Mouse (Mus musculus): ENCODE measurements around the gene Fuk. TPM values are rescaled to one million over a fixed set of nuclear protein-coding genes. Genes with fewer than 3 reads are reported as not detected.
"Not testable (repeated sequence)": the region's sequence is repeated elsewhere in the genome, so short reads cannot be mapped to it uniquely, and the experiment has no call there.

Fuk gene
- total RNA-seq, 2 experiments from 2014 or later: 17.2 to 21.7 TPM

- DNase-seq (ENCODE audit: low spot score in 2 of 2): peak; percentile 71 to 82
- intact Hi-C loops (cut with DNase I): no loop called here
Observed at GRCm38 (mm10) chr8:110920032-110920772, 17.9 kb upstream of the Fuk start.

DNA sequence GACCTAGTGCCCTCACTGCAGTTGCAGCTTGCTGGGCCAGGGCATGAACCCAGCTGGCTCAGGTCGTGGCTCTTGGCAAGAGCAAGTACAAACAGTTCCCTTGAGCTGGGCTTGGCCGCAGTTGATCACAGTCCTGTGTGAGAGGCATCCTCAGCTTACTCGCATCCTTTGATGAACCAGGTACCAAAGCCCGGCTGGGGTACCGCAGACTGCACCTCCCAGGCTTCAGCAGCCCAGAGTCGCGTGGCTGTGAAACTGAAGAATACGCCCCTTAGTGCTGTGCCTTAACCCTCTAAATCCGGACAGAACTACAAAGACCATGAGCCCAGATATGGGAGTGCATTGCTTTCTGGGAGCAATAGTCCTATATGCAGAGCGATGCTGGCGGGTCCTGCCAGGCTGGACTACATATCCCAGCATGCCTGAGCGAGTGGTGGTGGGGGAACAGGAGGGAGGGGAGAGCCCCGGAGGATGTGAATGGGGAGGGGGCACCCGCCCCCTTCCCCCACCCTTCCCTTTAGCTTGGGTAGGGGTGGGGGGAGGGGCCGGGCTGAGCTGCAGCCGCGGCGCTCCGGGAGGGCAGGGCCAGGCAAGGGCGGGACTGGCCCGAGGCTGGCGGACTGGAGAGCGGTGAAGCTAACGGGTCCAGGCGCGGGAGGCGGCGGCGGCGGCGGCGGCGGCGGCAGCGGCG, 17.2 kb upstream of the Fuk start, which contains the start of gene St3gal2:
TSS of gene St3gal2 (plus strand) at position 582 of the 691 bp plus-strand sequence.
- peak; percentile 88 to 90 for DNase-seq (ENCODE audit: low spot score in 2 of 2)
- intact Hi-C loops (cut with DNase I): loop anchor here (2.0 kb wide), 1 partner anchor 51 kb away; no protein-coding TSS in a partner anchor

DNA sequence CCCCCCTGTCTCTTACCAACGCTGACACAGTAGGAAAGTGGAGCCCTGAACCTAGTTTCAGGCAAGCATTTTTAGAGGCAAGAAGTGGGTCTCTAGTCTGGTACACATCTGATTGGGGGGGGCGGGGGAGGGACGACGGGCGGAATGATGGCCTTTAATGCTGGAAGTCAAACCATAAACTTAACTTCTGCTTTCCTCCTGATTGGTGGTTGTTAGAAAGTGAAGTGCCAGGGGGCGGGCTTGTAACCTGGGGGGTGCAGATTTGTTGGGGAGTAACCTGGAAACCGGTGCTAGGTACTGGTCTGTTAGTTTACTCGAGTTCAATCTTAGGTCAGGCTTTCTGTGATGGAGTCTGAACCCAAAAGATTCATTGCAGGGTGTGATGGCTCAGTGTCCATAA, 16.2 kb upstream of the Fuk start:
- intact Hi-C loops (cut with DNase I): loop anchor here (2.0 kb wide), 1 partner anchor 52 kb away; no protein-coding TSS in a partner anchor
- no peak for DNase-seq (ENCODE audit: low spot score in 2 of 2)

GRCm38 (mm10) chr8:110918027-110918426, 15.7 kb upstream of the Fuk start:
- no peak for DNase-seq (ENCODE audit: low spot score in 2 of 2)
- intact Hi-C loops (cut with DNase I): loop anchor here (2.0 kb wide), 1 partner anchor 53 kb away; no protein-coding TSS in a partner anchor

- DNase-seq (ENCODE audit: low spot score in 2 of 2): no peak
- intact Hi-C loops (cut with DNase I): no loop called here
Observed at GRCm38 (mm10) chr8:110917415-110917814, 15.1 kb upstream of the Fuk start.

- no peak for DNase-seq (ENCODE audit: low spot score in 2 of 2)
- intact Hi-C loops (cut with DNase I): no loop called here
Observed at GRCm38 (mm10) chr8:110911576-110912570, 9.6 kb upstream of the Fuk start.

GRCm38 (mm10) chr8:110909850-110910249, 7.6 kb upstream of the Fuk start:
- DNase-seq (ENCODE audit: low spot score in 2 of 2); intact Hi-C loops (cut with DNase I): not testable (repeated sequence)

DNA sequence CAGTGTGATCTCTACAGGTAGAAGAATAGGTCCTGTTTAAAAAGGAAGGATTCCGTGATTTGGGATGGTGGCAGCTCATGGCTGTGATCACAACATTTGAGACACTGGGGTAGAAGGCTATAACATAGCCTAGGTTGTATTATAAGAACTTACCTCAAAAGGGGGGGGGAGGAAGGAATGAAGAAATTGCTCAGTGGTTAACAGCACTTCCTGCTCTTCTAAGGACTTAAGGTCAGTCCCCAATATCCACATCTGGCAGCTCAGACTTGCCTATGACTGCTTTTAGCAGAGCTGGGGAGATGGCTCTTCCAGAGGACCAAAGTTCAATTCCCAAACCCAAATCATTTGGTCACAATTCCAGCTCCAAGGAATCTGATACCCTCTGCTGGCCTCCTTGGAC, 4.4 kb upstream of the Fuk start:
- DNase-seq (ENCODE audit: low spot score in 2 of 2): no peak
- intact Hi-C loops (cut with DNase I): no loop called here

DNA sequence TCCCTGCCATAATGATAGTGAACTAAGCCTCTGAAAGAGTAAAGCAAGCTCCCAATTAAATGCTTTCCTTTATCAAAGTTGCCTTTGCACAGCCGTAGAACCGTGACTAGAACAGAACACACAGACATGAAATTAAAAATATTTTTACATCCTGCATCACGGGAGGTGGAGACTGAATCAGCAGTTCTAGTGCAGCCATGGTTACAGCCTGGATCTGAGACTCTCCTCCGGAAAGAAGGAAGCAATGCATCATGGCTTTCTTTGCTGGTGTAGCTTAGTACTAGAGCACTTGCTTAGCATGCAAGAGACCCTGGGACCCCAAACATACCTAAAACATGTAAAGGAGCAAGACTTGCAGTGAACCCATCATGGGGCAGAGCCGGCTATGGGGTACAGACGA, 3.1 kb upstream of the Fuk start:
- intact Hi-C loops (cut with DNase I): no loop called here
- no peak for DNase-seq (ENCODE audit: low spot score in 2 of 2)

DNA sequence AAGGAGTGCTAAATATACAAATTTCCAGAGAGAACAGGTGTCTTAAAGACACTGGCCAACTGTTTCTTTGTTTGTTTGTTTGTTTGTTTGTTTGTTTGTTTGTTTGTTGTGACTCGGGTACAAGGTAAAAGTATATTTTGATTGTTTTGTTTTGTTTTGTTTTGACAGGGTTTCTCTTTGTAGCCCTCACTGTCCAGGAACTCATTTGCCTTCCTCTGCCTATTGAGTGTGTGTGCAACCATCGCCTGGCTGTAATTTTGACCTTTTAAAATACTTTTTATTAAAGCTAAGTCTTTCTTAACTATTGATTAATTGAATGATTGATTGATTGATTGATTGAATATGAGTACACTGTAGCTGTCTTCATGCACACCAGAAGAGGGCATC, 284 bp upstream of the Fuk start:
- intact Hi-C loops (cut with DNase I): no loop called here
- no peak for DNase-seq (ENCODE audit: low spot score in 2 of 2)

DNA sequence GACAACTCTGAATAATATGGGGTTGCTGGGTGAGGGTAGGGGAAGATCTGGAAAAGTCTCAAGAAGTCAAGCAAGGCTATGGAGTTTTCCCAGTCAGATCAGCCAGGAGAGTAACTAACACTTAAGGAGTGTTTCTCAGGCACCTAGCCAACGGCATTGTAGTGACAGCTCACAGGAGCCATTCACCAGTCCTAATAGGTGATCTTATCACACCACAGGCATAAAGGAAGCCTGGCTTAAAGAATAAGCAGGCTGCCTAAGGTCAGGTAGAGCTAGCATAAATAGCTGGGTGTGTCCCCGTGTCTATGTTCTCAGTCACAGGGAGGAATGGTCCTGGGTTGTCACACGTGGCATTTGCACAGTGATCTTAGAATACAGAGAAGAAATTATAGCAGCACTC, 1.2 kb downstream of the Fuk start:
- no peak for DNase-seq (ENCODE audit: low spot score in 2 of 2)
- intact Hi-C loops (cut with DNase I): no loop called here

- DNase-seq (ENCODE audit: low spot score in 2 of 2): no peak
- intact Hi-C loops (cut with DNase I): no loop called here
Observed at GRCm38 (mm10) chr8:110897495-110897894, 4.8 kb downstream of the Fuk start.

DNA sequence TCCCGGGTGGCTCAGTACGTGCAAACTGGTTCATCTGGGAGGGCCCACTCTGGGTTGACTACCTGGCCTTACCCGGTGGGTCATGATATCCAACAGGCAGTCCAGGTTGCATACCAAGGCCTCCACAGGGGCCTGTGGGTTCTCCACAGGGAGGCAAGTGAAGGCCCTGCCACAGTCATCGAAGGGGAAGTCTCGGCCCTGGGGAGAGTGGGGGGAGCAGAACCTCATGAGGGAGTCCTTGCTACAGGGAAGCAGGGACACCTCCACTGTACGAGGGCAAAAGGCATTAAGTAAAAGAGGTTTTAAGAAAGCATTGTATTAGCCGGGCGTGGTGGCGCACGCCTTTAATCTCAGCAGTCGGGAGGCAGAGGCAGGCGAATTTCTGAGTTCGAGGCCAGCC, 6.5 kb downstream of the Fuk start:
- intact Hi-C loops (cut with DNase I): no loop called here
- DNase-seq (ENCODE audit: low spot score in 2 of 2): no peak

DNA sequence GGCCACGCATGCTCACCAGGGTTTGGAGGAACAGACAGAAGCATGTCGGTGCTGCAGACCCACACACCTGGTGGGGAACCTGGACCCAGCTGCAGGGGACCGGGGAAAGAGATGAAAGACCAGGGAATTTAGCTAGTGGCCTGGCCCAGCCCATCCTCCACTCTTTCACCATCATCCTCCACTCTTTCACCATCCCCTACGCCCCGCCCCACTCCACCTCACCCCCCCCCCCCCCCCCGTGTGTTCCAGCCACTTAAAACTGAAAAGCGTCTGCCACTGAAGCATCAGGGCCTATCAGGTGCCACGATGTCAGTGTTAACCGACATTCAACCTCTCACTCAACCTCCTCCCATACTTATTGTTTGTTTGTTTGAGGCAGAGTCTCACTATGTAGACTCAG, 7.0 kb downstream of the Fuk start:
- DNase-seq (ENCODE audit: low spot score in 2 of 2): no peak
- intact Hi-C loops (cut with DNase I): no loop called here

DNA sequence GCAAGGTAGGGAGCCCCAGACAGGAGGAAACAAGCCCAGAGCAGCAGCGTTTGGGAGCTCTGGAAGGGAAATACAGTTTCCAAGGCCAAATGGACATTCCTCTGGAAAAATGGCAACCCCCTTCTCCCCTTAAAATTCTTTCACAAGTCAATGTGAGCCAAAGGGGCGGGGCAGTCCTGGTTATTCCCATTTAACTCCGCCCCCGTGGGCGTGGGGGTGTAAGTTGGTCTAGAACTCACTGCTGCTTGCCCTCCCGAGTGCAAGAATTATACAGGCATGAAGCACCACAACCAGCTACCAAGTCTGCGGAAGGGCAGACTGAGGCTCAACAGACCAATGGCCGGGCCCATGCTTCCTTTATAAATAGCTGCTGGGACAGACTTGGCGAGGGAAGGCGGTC, 7.4 kb downstream of the Fuk start:
- intact Hi-C loops (cut with DNase I): no loop called here
- no peak for DNase-seq (ENCODE audit: low spot score in 2 of 2)

GRCm38 (mm10) chr8:110892913-110893312, 9.4 kb downstream of the Fuk start:
- no peak for DNase-seq (ENCODE audit: low spot score in 2 of 2)
- intact Hi-C loops (cut with DNase I): no loop called here

- intact Hi-C loops (cut with DNase I): no loop called here
- DNase-seq (ENCODE audit: low spot score in 2 of 2): no peak
Observed at GRCm38 (mm10) chr8:110892040-110892439, 10.2 kb downstream of the Fuk start.

GRCm38 (mm10) chr8:110889904-110890470, 12.3 kb downstream of the Fuk start:
- intact Hi-C loops (cut with DNase I): no loop called here

GRCm38 (mm10) chr8:110888860-110889259, 13.4 kb downstream of the Fuk start:
- intact Hi-C loops (cut with DNase I): no loop called here

More at GRCm38 (mm10) chr8:110889904-110890470, 12.3 kb downstream of the Fuk start:
- DNase-seq (ENCODE audit: low spot score in 2 of 2): no peak

More at GRCm38 (mm10) chr8:110888860-110889259, 13.4 kb downstream of the Fuk start:
- DNase-seq (ENCODE audit: low spot score in 2 of 2): no peak
